Mouse (Mus musculus) bone marrow, adult 2 months (tissue): ENCODE measurements around the gene Nxn.

Experiments
- CTCF ChIP-seq: fragments of 200-500 bp; IDR thresholded peaks from 2 replicates; pipeline ENCODE4 v1.5.1; 2011; ENCODE audit warnings: low read length, control low read depth; ENCODE audit not compliant: control insufficient read depth, insufficient read depth
- POLR2A ChIP-seq: fragments of 200-500 bp; IDR thresholded peaks from 2 replicates; pipeline ENCODE4 v1.6.1; 2011; ENCODE audit warnings: low read depth, mild to moderate bottlenecking, control low read depth, low read length, borderline replicate concordance; ENCODE audit not compliant: control insufficient read depth

- no peak for TF ChIP-seq POLR2A
- TF ChIP-seq CTCF = no peak
Observed at GRCm38 (mm10) chr11:76392532-76392931, 6.4 kb downstream of the Nxn start.
